Mouse (Mus musculus) embryonic facial prominence, embryonic 15.5 days (tissue): ENCODE data around the gene Josd1. TPM values are rescaled to one million over a fixed set of nuclear protein-coding genes. Genes with fewer than 3 reads are reported as not detected.

Source experiments
- ATAC-seq: fragments of 200-750 bp; cut with Nextera tagmentation; 2 replicates; pipeline ENCODE4 v1.8.0; 2017; ENCODE audit warnings: low read depth, moderate TSS enrichment; ENCODE audit not compliant: insufficient number of reproducible peaks, low FRiP score, low TSS enrichment
- H3K27ac ChIP-seq: fragments of 300-500 bp; sonication (generic); replicated peaks from 2 replicates; pipeline ENCODE4 v1.5.1; 2015; ENCODE audit warnings: mild to moderate bottlenecking, inconsistent platforms
- H3K27me3 ChIP-seq: fragments of 300-500 bp; sonication (generic); 2 replicates; pipeline ENCODE4 v1.6.1; 2015; ENCODE audit warnings: inconsistent platforms
- H3K36me3 ChIP-seq: fragments of 300-500 bp; sonication (generic); 2 replicates; pipeline ENCODE4 v1.6.1; 2015; ENCODE audit warnings: mild to moderate bottlenecking, inconsistent platforms
- H3K4me1 ChIP-seq: fragments of 300-500 bp; sonication (generic); 2 replicates; pipeline ENCODE4 v1.6.1; 2015; ENCODE audit warnings: inconsistent platforms
- H3K4me2 ChIP-seq: fragments of 300-500 bp; sonication (generic); replicated peaks from 2 replicates; pipeline ENCODE4 v1.6.1; 2015; ENCODE audit warnings: mild to moderate bottlenecking, inconsistent platforms
- H3K4me3 ChIP-seq: fragments of 300-500 bp; sonication (generic); replicated peaks from 2 replicates; pipeline ENCODE4 v1.5.1; 2015; ENCODE audit warnings: mild to moderate bottlenecking, inconsistent platforms
- H3K9ac ChIP-seq: fragments of 300-500 bp; sonication (generic); 2 replicates; pipeline ENCODE4 v1.6.1; 2015; ENCODE audit warnings: inconsistent platforms
- H3K9me3 ChIP-seq: fragments of 300-500 bp; sonication (generic); replicated peaks from 2 replicates; pipeline ENCODE4 v1.6.1; 2016; ENCODE audit warnings: inconsistent platforms
- WGBS: fragments of 180-500 bp; shearing (Covaris S2); methylation state at CpG from one replicate; pipeline ENCODE4 v1.1.7; 2015; 5-methylcytosine and 5-hydroxymethylcytosine counted together
- polyA plus RNA-seq: library from polyadenylated mRNA; unstranded; fragments of >200 nt; fragmentation: Nextera tagmentation; extraction: Ambion mirVana; gene quantifications from 2 replicates; pipeline ENCODE4 v1.2.1, GENCODE M21; 2015

The Josd1 gene
- polyA plus RNA-seq, 1 experiment from 2014 or later: 27.0 TPM

- WGBS: 48% methylated on average over 5 of the region's 5 CpGs
- Histone ChIP-seq H3K4me2 (peak overlapping the region; percentile 72; the same call in 1 of the 2 replicates), H3K36me3 (peaks cover 10% of the 10 kb centered on the region), H3K9me3 (no peaks in the 10 kb centered on the region), H3K9ac (no peak overlapping the region), H3K27ac (no peak overlapping the region), H3K27me3 (no peaks in the 10 kb centered on the region), H3K4me1 (peaks cover 27% of the 10 kb centered on the region), H3K4me3 (no peak overlapping the region)
- no peak for ATAC-seq
These were observed 4.6 kb upstream of the Josd1 start for GRCm38 (mm10) chr15:79692334-79692733.

- no peaks in the 10 kb centered on the region for H3K27me3 ChIP-seq
- H3K4me1 ChIP-seq: peaks cover 32% of the 10 kb centered on the region
- WGBS: under 1% methylated on average over 53 of the region's 53 CpGs
- H3K4me2 ChIP-seq: peak overlapping the region; percentile 72
- H3K9ac ChIP-seq: peak overlapping the region; percentile 85
- no peak for ATAC-seq
- peaks cover 10% of the 10 kb centered on the region for H3K36me3 ChIP-seq
- no peaks in the 10 kb centered on the region for H3K9me3 ChIP-seq
- peak overlapping the region; percentile 88 for H3K27ac ChIP-seq
- H3K4me3 ChIP-seq: peak overlapping the region; percentile 89
These were observed 3.3 kb upstream of the Josd1 start for GRCm38 (mm10) chr15:79691023-79691508.

DNA sequence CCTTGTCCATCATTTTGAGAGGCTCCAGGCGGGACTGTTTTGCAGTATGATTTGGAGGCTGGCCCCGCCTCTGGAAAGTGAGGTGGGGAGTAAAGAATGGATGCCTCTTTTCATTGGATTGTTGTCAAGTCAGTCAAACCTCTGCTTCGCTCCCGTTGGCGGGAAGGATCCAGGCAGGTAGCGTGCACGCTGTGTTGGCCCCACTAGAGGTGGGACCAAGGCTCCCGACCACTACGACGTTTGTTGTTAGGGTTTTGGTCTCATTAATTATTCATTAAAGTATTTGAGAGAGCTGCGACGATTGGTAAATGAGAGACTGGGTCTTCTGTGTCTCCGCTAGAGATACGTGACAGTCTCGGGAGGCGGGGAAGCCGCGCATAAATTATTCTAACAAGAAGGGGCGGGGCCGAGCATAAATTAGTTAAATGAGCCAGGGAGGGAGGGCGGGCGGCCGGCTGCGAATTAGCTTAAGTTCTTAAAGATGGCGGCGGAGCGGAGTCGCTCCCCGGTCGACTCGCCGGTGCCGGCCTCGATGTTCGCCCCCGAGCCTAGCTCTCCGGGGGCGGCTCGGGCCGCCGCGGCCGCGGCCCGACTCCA lies 2.8 kb upstream of the Josd1 start, which contains the start of gene Gtpbp1:
TSS of gene Gtpbp1 (plus strand) at position 420 of the 597 bp plus-strand sequence.
- H3K36me3 ChIP-seq: peaks cover 10% of the 10 kb centered on the region
- under 1% methylated on average over 45 of the region's 45 CpGs for WGBS

DNA sequence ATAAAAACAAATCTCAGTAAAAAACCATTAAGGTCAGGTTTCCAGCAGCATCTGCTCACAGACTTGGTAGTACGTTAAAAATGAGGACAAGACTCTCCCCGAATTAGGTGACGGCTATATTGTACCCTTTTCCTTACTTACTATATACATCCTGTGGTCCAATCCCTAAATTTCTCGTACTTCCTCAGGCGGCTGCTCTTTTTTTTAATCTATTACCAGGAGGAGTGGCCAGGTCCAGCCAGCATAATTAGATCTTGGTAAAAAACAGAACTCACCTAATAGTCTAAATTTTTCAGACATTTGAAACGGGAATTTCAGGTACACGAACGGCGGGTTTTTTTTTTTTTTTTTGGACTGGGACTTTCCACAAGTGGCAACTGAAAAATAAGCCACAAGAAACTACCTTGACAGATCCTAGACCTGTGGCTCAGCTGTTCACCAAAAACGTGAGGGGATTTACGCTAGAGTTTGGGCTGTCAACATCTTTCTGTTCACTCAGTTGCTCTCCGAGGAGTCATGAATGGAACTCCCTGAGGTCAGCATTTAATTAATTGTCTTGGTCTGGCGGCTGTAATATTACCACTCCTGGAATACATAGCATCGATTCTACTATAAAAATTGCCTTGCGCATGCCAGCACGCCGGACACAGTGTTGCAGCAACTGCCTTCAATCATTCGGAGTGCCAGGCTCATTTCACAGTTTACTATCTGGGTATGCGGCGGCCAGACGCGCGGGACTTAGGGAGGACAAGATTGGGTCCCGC lies 2.1 kb upstream of the Josd1 start:
- H3K4me1 ChIP-seq: peaks cover 44% of the 10 kb centered on the region
- H3K4me2 ChIP-seq: peak overlapping the region; percentile 72
- no peak overlapping the region for H3K9ac ChIP-seq
- peak overlapping the region; percentile 66; the same call in 1 of the 2 replicates for H3K27ac ChIP-seq
- ATAC-seq: no peak
- peak overlapping the region; percentile 89 for H3K4me3 ChIP-seq
- no peaks in the 10 kb centered on the region for H3K9me3 ChIP-seq
- H3K27me3 ChIP-seq: no peaks in the 10 kb centered on the region
- 11% methylated on average over 24 of the region's 24 CpGs for WGBS
- peaks cover 6% of the 10 kb centered on the region; the same call in 1 of the 2 replicates for H3K36me3 ChIP-seq

More for the DNA sequence above, 2.8 kb upstream of the Josd1 start, which contains the start of gene Gtpbp1:
- no peaks in the 10 kb centered on the region for H3K27me3 ChIP-seq
- peak within 1 kb of the TSS; percentile 88 for H3K27ac ChIP-seq
- ATAC-seq: peak; percentile 97
- H3K4me1 ChIP-seq: peaks cover 37% of the 10 kb centered on the region
- peak within 1 kb of the TSS; percentile 85 for H3K9ac ChIP-seq
- H3K4me2 ChIP-seq: peak within 1 kb of the TSS; percentile 72
- no peaks in the 10 kb centered on the region for H3K9me3 ChIP-seq
- peak within 1 kb of the TSS; percentile 89 for H3K4me3 ChIP-seq

GRCm38 (mm10) chr15:79688268-79688956 lies 693 bp upstream of the Josd1 start:
- H3K4me1 ChIP-seq: peaks cover 58% of the 10 kb centered on the region

GRCm38 (mm10) chr15:79687175-79687574 lies 544 bp downstream of the Josd1 start:
- Histone ChIP-seq H3K4me2 (peak overlapping the region; percentile 73), H3K27ac (peak overlapping the region; percentile 97), H3K36me3 (0 out of 2 replicates have a peak, but pooled peaks cover 7% of the 10 kb centered on the region), H3K4me1 (peaks cover 62% of the 10 kb centered on the region), H3K9me3 (no peaks in the 10 kb centered on the region), H3K9ac (peak overlapping the region; percentile 96), H3K27me3 (no peaks in the 10 kb centered on the region), H3K4me3 (peak overlapping the region; percentile 94)
- under 1% methylated on average over 33 of the region's 33 CpGs for WGBS
- no peak for ATAC-seq

More at GRCm38 (mm10) chr15:79688268-79688956, 693 bp upstream of the Josd1 start:
- Histone ChIP-seq H3K4me3 (peak overlapping the region; percentile 94), H3K27ac (peak overlapping the region; percentile 97), H3K9me3 (no peaks in the 10 kb centered on the region), H3K9ac (peak overlapping the region; percentile 96), H3K4me2 (peak overlapping the region; percentile 73), H3K36me3 (0 out of 2 replicates have a peak, but pooled peaks cover 3% of the 10 kb centered on the region), H3K27me3 (no peaks in the 10 kb centered on the region)
- WGBS: 2% methylated on average over 8 of the region's 8 CpGs
- ATAC-seq: no peak

GRCm38 (mm10) chr15:79686046-79686869 lies 1.5 kb downstream of the Josd1 start:
- Histone ChIP-seq H3K4me1 (peaks cover 54% of the 10 kb centered on the region), H3K9ac (peak overlapping the region; percentile 47), H3K4me2 (peak overlapping the region; percentile 73), H3K36me3 (0 out of 2 replicates have a peak, but pooled peaks cover 7% of the 10 kb centered on the region), H3K9me3 (no peaks in the 10 kb centered on the region), H3K27me3 (no peaks in the 10 kb centered on the region), H3K27ac (no peak overlapping the region), H3K4me3 (peak overlapping the region; percentile 94)
- WGBS: 14% methylated on average over 15 of the region's 15 CpGs
- no peak for ATAC-seq

DNA sequence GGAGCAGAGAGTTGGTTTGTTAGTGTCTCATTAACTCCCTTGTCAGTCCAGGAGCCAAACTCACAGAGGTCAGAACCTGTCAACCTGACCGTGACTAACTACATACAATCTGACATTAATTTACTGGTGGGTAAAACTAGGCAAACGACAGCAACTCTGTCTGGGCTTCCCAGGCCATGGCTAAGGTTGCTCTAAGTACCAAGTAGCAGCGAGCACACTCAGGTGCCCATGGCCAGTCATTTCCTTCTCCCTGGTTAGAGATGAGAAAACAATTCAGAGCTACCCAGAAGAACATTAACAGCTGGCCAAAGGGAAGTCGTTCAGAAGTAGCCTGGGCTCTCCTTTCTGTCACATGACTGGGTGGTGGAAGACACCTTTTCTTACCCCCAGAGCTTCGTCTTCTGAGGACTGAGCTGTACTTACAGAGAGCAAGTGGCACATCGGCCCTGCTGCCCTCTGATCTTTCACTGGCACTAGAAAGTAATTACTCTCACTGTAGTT lies 2.5 kb downstream of the Josd1 start:
- Histone ChIP-seq H3K27me3 (no peaks in the 10 kb centered on the region), H3K4me1 (peaks cover 59% of the 10 kb centered on the region), H3K4me2 (peak overlapping the region; percentile 73), H3K27ac (no peak overlapping the region), H3K36me3 (0 out of 2 replicates have a peak, but pooled peaks cover 7% of the 10 kb centered on the region), H3K9me3 (no peaks in the 10 kb centered on the region), H3K4me3 (peak overlapping the region; percentile 94), H3K9ac (0 out of 2 replicates have a peak overlapping the region, but pooled peaks have one; percentile 47)
- 26% methylated on average over 6 of the region's 6 CpGs for WGBS
- no peak for ATAC-seq

DNA sequence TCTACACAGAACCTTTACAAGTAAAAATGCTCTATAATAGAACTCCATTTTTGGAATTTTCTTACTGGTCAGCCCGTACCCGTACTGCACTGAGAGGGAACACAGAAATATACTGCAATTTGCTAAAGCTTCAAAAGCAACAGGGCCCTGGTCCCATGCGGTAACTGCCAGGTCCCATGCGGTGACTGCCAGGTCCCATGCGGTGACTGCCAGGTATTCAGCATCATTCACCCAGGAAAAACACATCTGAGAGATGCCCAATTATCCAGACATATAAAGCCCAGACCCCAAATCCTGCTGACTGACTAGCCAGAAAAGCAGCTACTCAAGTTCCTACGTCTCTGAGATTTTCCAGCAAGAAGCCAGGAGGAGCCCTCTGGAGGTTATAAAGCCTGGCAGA lies 3.1 kb downstream of the Josd1 start:
- Histone ChIP-seq H3K4me3 (peak overlapping the region; percentile 94), H3K36me3 (0 out of 2 replicates have a peak, but pooled peaks cover 7% of the 10 kb centered on the region), H3K4me1 (peaks cover 54% of the 10 kb centered on the region), H3K4me2 (peak overlapping the region; percentile 73), H3K27me3 (no peaks in the 10 kb centered on the region), H3K9me3 (no peaks in the 10 kb centered on the region), H3K9ac (0 out of 2 replicates have a peak overlapping the region, but pooled peaks have one; percentile 47), H3K27ac (no peak overlapping the region)
- WGBS: 71% methylated on average over 6 of the region's 6 CpGs
- no peak for ATAC-seq
